Mouse (Mus musculus) bone marrow macrophage, adult 2 months (primary cell): Measurements from ENCODE around the gene Cfap54.

ENCODE experiments used
- CTCF ChIP-seq: IDR thresholded peaks from 2 replicates; pipeline ENCODE4 v1.5.1; 2012; ENCODE audit warnings: low read depth, mild to moderate bottlenecking, low read length, moderate library complexity
- POLR2A ChIP-seq: IDR thresholded peaks from 2 replicates; pipeline ENCODE4 v1.6.1; 2012; ENCODE audit warnings: mild to moderate bottlenecking, low read depth, low read length, borderline replicate concordance

- TF ChIP-seq CTCF (no peak), POLR2A (no peak)
Observed at GRCm38 (mm10) chr10:93119809-93120208, 38.4 kb upstream of the Cfap54 start.
